Mouse (Mus musculus): ENCODE results near the gene Egfem1. TPM values are rescaled to one million over a fixed set of nuclear protein-coding genes. Genes with fewer than 3 reads are reported as not detected.

The Egfem1 gene
- polyA plus RNA-seq, 1 experiment from 2014 or later: 0.08 TPM

GRCm38 (mm10) chr3:29731509-29731908 is 649.7 kb downstream of the Egfem1 start:
- no peak for ATAC-seq (ENCODE audit: insufficient number of reproducible peaks, low FRiP score)
- Histone ChIP-seq H3K4me1 (replicated peaks) (no peaks in the 10 kb centered on the region), H3K9me3 (replicated peaks) (no peaks in the 10 kb centered on the region), H3K27ac (ENCODE audit: poor library complexity, severe bottlenecking) (no peak overlapping the region), H3K4me3 (no peak overlapping the region), H3K9ac (no peak overlapping the region), H3K27me3 (replicated peaks) (peaks cover 5% of the 10 kb centered on the region), H3K36me3 (no peaks in the 10 kb centered on the region), H3K4me2 (no peak overlapping the region)
- WGBS: 69% methylated on average over 1 of the region's 1 CpGs

GRCm38 (mm10) chr3:29732626-29733025 is 650.8 kb downstream of the Egfem1 start:
- H3K36me3 ChIP-seq: no peaks in the 10 kb centered on the region
- H3K9me3 ChIP-seq (replicated peaks): no peaks in the 10 kb centered on the region
- no peaks in the 10 kb centered on the region for H3K4me1 ChIP-seq (replicated peaks)
- 65% methylated on average over 4 of the region's 4 CpGs for WGBS
- H3K4me3 ChIP-seq: no peak overlapping the region
- H3K27me3 ChIP-seq (replicated peaks): peaks cover 5% of the 10 kb centered on the region
- H3K4me2 ChIP-seq: no peak overlapping the region
- H3K9ac ChIP-seq: no peak overlapping the region
- H3K27ac ChIP-seq (ENCODE audit: poor library complexity, severe bottlenecking): no peak overlapping the region
- no peak for ATAC-seq (ENCODE audit: insufficient number of reproducible peaks, low FRiP score)

GRCm38 (mm10) chr3:29734251-29734650 is 652.4 kb downstream of the Egfem1 start:
- no peak overlapping the region for H3K27ac ChIP-seq (ENCODE audit: poor library complexity, severe bottlenecking)
- WGBS: 38% methylated on average over 6 of the region's 6 CpGs

GRCm38 (mm10) chr3:29739292-29739691 is 657.5 kb downstream of the Egfem1 start:
- no peak for ATAC-seq (ENCODE audit: insufficient number of reproducible peaks, low FRiP score)
- H3K4me3 ChIP-seq: no peak overlapping the region
- 32% methylated on average over 5 of the region's 5 CpGs for WGBS
- no peak overlapping the region for H3K9ac ChIP-seq
- H3K36me3 ChIP-seq: no peaks in the 10 kb centered on the region
- no peaks in the 10 kb centered on the region for H3K27me3 ChIP-seq (replicated peaks)
- no peak overlapping the region for H3K4me2 ChIP-seq
- no peaks in the 10 kb centered on the region for H3K9me3 ChIP-seq (replicated peaks)
- H3K27ac ChIP-seq (ENCODE audit: poor library complexity, severe bottlenecking): no peak overlapping the region
- no peaks in the 10 kb centered on the region for H3K4me1 ChIP-seq (replicated peaks)

More at GRCm38 (mm10) chr3:29734251-29734650, 652.4 kb downstream of the Egfem1 start:
- no peaks in the 10 kb centered on the region for H3K4me1 ChIP-seq (replicated peaks)
- no peak overlapping the region for H3K4me3 ChIP-seq
- no peak overlapping the region for H3K9ac ChIP-seq
- no peak for ATAC-seq (ENCODE audit: insufficient number of reproducible peaks, low FRiP score)
- H3K4me2 ChIP-seq: no peak overlapping the region
- H3K27me3 ChIP-seq (replicated peaks): no peaks in the 10 kb centered on the region
- H3K9me3 ChIP-seq (replicated peaks): no peaks in the 10 kb centered on the region
- H3K36me3 ChIP-seq: no peaks in the 10 kb centered on the region

MicroRNAs encoded within 50 kb of the gene (microRNA counts, 519-probe panel; counts per million panel counts)
- not detected for microRNA mmu-miR-551b

Small RNA genes within 50 kb of the gene (microRNA-seq; reads per million reads assigned to microRNA genes)
- gene Mir21b (not detected), gene Mir551b (not detected)

Other genes with a start within 250 kb of the Egfem1 start
- not detected in 2 replicates for gene Gm1527, start 189.4 kb upstream of the Egfem1 start, polyA plus RNA-seq (2016; fragmentation: Nextera tagmentation; extraction: Ambion mirVana)